Mouse (Mus musculus) kidney, embryonic 15.5 days (tissue): ENCODE results near the gene Alad. TPM values are rescaled to one million over a fixed set of nuclear protein-coding genes. Genes with fewer than 3 reads are reported as not detected.
A peak's percentile ranks its signal among the peaks of the same experiment; 100 is the strongest.

ENCODE experiments used
- ATAC-seq: fragments of 200-750 bp; cut with Nextera tagmentation; replicated peaks from 2 replicates; pipeline ENCODE4 v1.8.0; 2017; ENCODE audit warnings: moderate TSS enrichment; ENCODE audit not compliant: low FRiP score
- H3K27ac ChIP-seq: fragments of 300-500 bp; sonication (generic); 2 replicates; pipeline ENCODE4 v1.5.1; 2015; ENCODE audit warnings: mild to moderate bottlenecking, inconsistent platforms
- H3K27me3 ChIP-seq: fragments of 300-500 bp; sonication (generic); 2 replicates; pipeline ENCODE4 v1.6.1; 2015; ENCODE audit warnings: inconsistent platforms
- H3K36me3 ChIP-seq: fragments of 300-500 bp; sonication (generic); 2 replicates; pipeline ENCODE4 v1.6.1; 2015; ENCODE audit warnings: inconsistent platforms
- H3K4me1 ChIP-seq: fragments of 300-500 bp; sonication (generic); 2 replicates; pipeline ENCODE4 v1.6.1; 2015; ENCODE audit warnings: inconsistent platforms
- H3K4me2 ChIP-seq: fragments of 300-500 bp; sonication (generic); 2 replicates; pipeline ENCODE4 v1.6.1; 2015; ENCODE audit warnings: moderate library complexity, mild to moderate bottlenecking, inconsistent platforms
- H3K4me3 ChIP-seq: fragments of 300-500 bp; sonication (generic); replicated peaks from 2 replicates; pipeline ENCODE4 v1.5.1; 2015; ENCODE audit warnings: mild to moderate bottlenecking, inconsistent platforms
- H3K9ac ChIP-seq: fragments of 300-500 bp; sonication (generic); 2 replicates; pipeline ENCODE4 v1.6.1; 2015; ENCODE audit warnings: mild to moderate bottlenecking, inconsistent platforms
- H3K9me3 ChIP-seq: fragments of 300-500 bp; sonication (generic); replicated peaks from 2 replicates; pipeline ENCODE4 v1.6.1; 2016; ENCODE audit warnings: inconsistent platforms
- WGBS: fragments of 180-500 bp; shearing (Covaris S2); methylation state at CpG from one replicate; pipeline ENCODE4 v1.1.7; 2015; ENCODE audit warnings: mixed read lengths; 5-methylcytosine and 5-hydroxymethylcytosine counted together
- polyA plus RNA-seq: library from polyadenylated mRNA; unstranded; fragments of >200 nt; fragmentation: Nextera tagmentation; extraction: Ambion mirVana; gene quantifications from 2 replicates; pipeline ENCODE4 v1.2.1, GENCODE M21; 2015

The Alad gene
- 97.3 and 106 TPM in 2 replicates for polyA plus RNA-seq

DNA sequence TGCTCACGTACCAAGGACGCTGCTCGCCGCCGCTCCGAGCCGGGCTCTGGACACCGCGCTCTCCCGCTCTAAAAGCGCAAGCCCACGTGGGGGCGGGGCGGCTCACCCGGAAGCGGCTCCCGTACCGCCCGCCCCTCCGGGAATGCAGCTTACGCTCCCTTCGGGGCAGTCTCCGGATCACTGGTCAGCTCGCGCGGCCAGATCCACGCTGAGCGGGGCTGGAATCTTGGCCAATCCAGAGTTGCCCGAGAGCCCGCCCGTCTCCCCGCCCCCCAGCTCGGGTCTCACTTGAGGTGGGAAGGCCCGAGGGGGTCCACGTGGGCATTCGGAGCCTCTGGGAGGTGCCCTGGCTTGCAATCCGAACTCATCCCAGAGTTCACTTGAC, at the start of gene Alad:
TSS of gene Alad (minus strand) at position 70 of the 385 bp plus-strand sequence.
- under 1% methylated on average over 37 of the region's 37 CpGs for WGBS
- no peaks in the 10 kb centered on the region for H3K27me3 ChIP-seq
- H3K36me3 ChIP-seq, result peaks cover 20% of the 10 kb centered on the region
- H3K9me3 ChIP-seq, result no peaks in the 10 kb centered on the region
- H3K27ac ChIP-seq, result peak within 1 kb of the TSS; percentile 95
- peak; percentile 95 for ATAC-seq
- peaks cover 63% of the 10 kb centered on the region for H3K4me1 ChIP-seq
- H3K9ac ChIP-seq, result peak within 1 kb of the TSS; percentile 69
- peak within 1 kb of the TSS; percentile 82 for H3K4me2 ChIP-seq
- H3K4me3 ChIP-seq, result peak within 1 kb of the TSS; percentile 85

DNA sequence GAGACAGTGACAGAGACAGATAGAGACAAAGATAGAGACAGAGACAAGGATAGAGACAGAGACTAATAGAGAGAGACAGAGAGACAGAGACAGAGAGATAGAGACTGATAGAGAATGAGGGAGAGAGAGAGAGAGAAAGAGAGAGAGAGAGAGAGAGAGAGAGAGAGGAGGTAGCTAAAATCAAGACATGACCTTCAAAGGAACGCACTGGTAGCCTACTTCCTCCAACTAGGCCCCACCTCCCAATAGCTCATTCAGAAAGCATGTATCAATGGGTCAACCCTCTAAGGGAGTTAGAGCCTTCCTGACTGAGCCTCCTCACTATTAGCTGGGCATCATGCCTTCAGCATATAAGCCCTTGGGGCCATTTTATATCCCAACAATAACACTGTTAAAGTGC, 48.6 kb upstream of the Alad start:
- ATAC-seq, result no peak

DNA sequence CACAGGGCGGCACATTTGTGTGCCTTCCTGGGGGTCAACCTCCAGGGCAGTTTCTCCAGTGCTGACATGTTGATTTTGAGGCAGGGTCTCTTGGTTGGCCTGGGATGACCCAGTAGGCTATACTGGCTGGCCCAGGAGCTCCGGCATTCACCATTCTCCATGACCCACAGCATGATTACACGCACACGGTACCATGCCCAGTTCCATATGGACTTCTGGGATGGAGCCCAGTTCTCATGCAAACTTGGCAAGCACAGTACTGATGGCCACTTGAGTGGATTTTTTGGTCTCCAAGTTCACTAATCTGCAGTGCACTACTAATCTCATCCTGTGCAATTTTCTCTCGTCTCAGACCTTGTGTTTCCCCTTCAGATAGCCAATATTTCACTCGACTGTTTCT, 48.0 kb upstream of the Alad start:
- Histone ChIP-seq H3K4me2 (no peak overlapping the region), H3K4me3 (no peak overlapping the region), H3K36me3 (no peaks in the 10 kb centered on the region), H3K4me1 (peaks cover 11% of the 10 kb centered on the region), H3K9me3 (no peaks in the 10 kb centered on the region), H3K27me3 (no peaks in the 10 kb centered on the region), H3K27ac (no peak overlapping the region), H3K9ac (no peak overlapping the region)
- ATAC-seq, result no peak
- 89% methylated on average over 6 of the region's 6 CpGs for WGBS

More for the DNA sequence above, 48.6 kb upstream of the Alad start:
- H3K4me2 ChIP-seq, result no peak overlapping the region
- WGBS, result 80% methylated on average over 1 of the region's 1 CpGs
- H3K4me3 ChIP-seq, result no peak overlapping the region
- no peaks in the 10 kb centered on the region for H3K27me3 ChIP-seq
- no peak overlapping the region for H3K9ac ChIP-seq
- no peak overlapping the region for H3K27ac ChIP-seq
- 0 out of 2 replicates have a peak, but pooled peaks cover 4% of the 10 kb centered on the region for H3K9me3 ChIP-seq
- no peaks in the 10 kb centered on the region for H3K36me3 ChIP-seq
- peaks cover 11% of the 10 kb centered on the region for H3K4me1 ChIP-seq

DNA sequence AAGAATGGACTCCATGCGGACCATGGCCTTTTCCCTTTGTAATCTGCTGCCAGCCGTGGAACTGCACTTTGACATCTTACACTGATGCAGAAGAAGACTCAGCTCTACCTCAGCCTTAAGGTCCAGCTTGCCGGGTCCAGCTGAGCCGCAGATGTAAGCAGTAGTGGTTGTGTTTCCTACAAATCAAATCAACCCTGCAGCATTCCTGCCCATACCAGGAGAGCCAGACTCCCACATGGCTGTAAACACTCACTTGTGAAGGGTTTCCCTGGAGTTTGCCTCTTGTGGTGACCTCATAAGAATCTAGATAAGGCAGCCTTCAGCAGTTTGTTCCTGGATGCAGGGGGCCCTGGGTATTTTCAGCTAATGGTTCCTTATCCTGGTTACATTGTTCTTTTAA, 46.8 kb upstream of the Alad start:
- no peaks in the 10 kb centered on the region for H3K36me3 ChIP-seq
- H3K4me3 ChIP-seq, result no peak overlapping the region
- H3K9me3 ChIP-seq, result no peaks in the 10 kb centered on the region
- 54% methylated on average over 4 of the region's 4 CpGs for WGBS
- H3K4me2 ChIP-seq, result no peak overlapping the region
- H3K27ac ChIP-seq, result no peak overlapping the region; the same call in 1 of the 2 replicates
- H3K9ac ChIP-seq, result no peak overlapping the region
- no peaks in the 10 kb centered on the region for H3K27me3 ChIP-seq
- peaks cover 11% of the 10 kb centered on the region for H3K4me1 ChIP-seq
- no peak for ATAC-seq

DNA sequence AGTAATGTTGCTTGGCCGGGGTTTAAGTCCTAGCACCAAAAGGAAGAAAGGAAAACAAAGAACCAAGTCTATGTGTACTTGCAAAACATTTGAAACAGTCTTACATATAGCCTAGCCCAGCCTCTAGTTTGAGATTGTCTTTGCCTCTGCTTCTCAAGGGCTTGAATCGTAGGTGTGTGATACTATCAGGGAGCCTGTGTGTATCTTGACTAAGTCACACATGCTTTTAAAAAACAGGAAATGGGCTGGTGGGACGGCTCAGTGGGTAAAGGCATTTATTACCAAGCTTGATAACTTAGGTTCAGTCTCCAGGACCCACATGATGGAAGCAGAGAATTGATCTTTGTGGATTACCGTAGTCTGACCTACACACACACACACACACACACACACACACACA, 42.3 kb upstream of the Alad start:
- no peaks in the 10 kb centered on the region for H3K9me3 ChIP-seq
- H3K9ac ChIP-seq, result no peak overlapping the region
- no peaks in the 10 kb centered on the region for H3K27me3 ChIP-seq
- no peak overlapping the region for H3K4me3 ChIP-seq
- H3K27ac ChIP-seq, result no peak overlapping the region
- ATAC-seq, result no peak
- H3K4me1 ChIP-seq, result peaks cover 11% of the 10 kb centered on the region
- H3K4me2 ChIP-seq, result no peak overlapping the region
- 53% methylated on average over 4 of the region's 4 CpGs for WGBS
- no peaks in the 10 kb centered on the region for H3K36me3 ChIP-seq

DNA sequence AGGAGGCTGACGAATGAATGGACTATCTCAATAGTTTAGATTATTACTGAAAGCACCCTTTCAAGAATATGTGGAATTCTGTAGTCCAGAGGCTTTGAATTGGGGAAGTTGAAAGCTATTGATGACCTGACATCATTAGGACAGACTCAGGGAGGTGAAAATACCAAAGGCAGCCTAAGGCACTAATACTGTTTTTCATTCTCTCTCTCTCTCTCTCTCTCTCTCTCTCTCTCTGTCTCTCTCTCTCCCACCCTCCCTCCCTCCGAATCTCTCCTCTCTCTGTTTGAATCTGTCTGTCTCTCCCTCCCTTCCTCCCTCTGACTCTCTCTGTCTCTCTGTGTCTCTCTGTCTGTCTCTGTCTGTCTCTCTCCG, 41.9 kb upstream of the Alad start:
- peaks cover 10% of the 10 kb centered on the region for H3K4me1 ChIP-seq
- no peak overlapping the region for H3K9ac ChIP-seq
- H3K27ac ChIP-seq, result no peak overlapping the region
- no peaks in the 10 kb centered on the region for H3K9me3 ChIP-seq
- no peak overlapping the region for H3K4me3 ChIP-seq
- WGBS, result 44% methylated on average over 3 of the region's 3 CpGs
- ATAC-seq, result no peak
- H3K27me3 ChIP-seq, result no peaks in the 10 kb centered on the region
- no peaks in the 10 kb centered on the region for H3K36me3 ChIP-seq
- H3K4me2 ChIP-seq, result no peak overlapping the region

DNA sequence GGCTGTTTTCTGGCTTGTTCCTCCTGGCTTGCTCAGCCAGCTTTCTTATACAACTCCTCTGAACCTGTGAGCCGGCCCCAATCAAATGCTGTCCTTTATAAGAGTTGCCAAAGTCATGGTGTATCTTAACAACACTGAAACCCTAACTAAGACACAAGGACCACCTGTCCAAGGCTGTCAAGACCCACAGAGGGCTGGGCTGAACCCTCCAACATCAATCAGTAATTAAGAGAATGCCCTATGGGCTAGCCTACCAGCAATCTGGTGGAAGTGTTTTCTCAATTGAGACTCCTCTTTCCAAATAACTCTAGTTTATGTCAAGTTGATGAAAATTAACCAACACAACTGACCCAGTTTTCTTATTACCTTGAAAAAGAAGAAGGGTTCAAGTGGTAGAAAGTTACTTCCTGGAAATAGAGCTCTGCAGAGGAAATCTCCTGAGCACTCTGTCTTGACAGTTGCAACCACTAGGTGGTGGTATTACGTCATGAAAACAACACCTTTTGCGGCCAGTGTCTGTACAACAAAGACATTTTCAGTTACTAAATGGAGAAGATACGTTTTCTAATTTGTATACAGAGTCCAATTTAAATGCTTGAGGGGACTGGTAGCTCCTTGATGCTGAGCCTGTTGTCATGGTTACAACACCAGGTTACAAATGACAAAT, 41.4 kb upstream of the Alad start:
- ATAC-seq, result no peak
- Histone ChIP-seq H3K9ac (no peak overlapping the region), H3K36me3 (no peaks in the 10 kb centered on the region), H3K9me3 (no peaks in the 10 kb centered on the region), H3K4me2 (no peak overlapping the region), H3K27ac (no peak overlapping the region), H3K4me1 (peaks cover 7% of the 10 kb centered on the region), H3K27me3 (no peaks in the 10 kb centered on the region), H3K4me3 (no peak overlapping the region)
- WGBS, result 24% methylated on average over 4 of the region's 4 CpGs

DNA sequence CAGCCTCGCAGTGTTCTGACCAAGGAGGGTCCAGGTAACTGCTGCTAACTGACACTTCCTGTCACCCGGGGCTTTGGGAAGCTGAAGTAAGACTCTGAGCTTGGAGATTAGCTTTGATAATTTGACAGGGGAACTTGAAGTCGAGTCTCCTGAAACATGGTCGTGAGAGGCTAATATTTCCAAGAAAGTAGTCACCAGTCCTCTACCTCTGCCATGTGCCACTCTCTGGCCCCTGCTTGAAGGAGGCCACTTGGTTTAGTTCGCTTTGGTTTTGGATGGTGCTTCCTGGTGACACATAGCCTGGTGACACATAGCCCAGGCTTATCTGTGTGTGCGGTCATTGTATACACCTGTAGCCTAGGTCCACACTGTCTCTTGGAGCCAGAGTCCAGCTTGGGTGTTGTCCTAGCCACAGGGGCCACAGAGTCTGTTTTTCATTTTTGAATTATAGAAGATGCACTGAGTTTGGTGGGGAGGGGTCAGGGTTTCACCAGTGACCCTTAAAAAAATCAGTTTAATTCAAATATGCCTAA, 40.1 kb upstream of the Alad start, which contains the start of gene Rgs3:
TSS of gene Rgs3 (plus strand) at position 51 of the 533 bp plus-strand sequence.
- H3K27me3 ChIP-seq, result no peaks in the 10 kb centered on the region
- no peaks in the 10 kb centered on the region for H3K9me3 ChIP-seq
- ATAC-seq, result no peak
- H3K27ac ChIP-seq, result no peak within 1 kb of the TSS
- no peak within 1 kb of the TSS for H3K4me2 ChIP-seq
- H3K4me3 ChIP-seq, result no peak within 1 kb of the TSS
- H3K36me3 ChIP-seq, result no peaks in the 10 kb centered on the region
- H3K9ac ChIP-seq, result no peak within 1 kb of the TSS
- H3K4me1 ChIP-seq, result peaks cover 1% of the 10 kb centered on the region; the same call in 1 of the 2 replicates
- 55% methylated on average over 6 of the region's 6 CpGs for WGBS

DNA sequence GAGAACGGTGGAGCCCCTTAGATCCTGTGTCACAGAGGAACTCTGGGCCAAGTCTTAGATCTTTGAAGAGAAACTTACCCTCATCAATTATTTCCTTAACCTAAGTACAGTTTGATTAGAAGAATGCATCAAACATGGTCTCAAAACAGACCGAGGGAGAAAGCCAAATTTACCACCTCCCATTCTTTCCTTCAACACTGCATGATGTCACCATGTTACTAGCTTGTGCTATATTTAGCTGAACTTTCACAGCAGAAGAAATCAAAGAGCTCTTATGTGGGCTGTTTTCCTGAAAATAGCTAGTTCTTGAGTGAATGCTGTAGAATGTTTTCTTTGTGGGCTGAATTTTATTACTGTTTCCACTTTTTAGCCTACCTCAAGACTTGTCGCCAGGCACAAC, 37.7 kb upstream of the Alad start:
- Histone ChIP-seq H3K27me3 (no peaks in the 10 kb centered on the region), H3K9me3 (no peaks in the 10 kb centered on the region), H3K4me3 (no peak overlapping the region), H3K9ac (no peak overlapping the region), H3K27ac (no peak overlapping the region), H3K36me3 (no peaks in the 10 kb centered on the region), H3K4me2 (no peak overlapping the region), H3K4me1 (no peaks in the 10 kb centered on the region)
- ATAC-seq, result no peak
- WGBS, result 47% methylated on average over 3 of the region's 3 CpGs

DNA sequence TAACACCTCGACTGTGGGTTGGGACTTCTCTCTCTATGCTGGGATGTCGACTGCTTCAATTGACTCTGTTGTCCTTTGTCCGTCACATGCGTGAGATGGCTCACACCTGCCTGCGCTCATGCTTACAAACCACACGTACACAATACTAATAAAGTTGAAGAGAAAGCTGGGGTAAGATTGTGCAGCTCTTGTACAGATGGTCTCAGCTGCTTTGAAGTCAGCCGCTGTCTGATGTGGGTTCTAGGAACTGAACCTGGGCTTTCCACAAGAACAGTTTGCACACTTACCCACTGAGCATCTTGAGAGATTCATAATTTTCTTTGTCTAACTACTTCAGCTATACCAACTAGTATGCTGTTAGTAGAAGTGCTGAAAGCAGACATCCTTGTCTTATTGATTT, 32.2 kb upstream of the Alad start:
- H3K4me1 ChIP-seq, result no peaks in the 10 kb centered on the region
- H3K36me3 ChIP-seq, result no peaks in the 10 kb centered on the region
- no peak overlapping the region for H3K4me2 ChIP-seq
- H3K9ac ChIP-seq, result no peak overlapping the region
- no peak overlapping the region for H3K27ac ChIP-seq
- H3K27me3 ChIP-seq, result no peaks in the 10 kb centered on the region
- H3K9me3 ChIP-seq, result no peaks in the 10 kb centered on the region
- H3K4me3 ChIP-seq, result no peak overlapping the region
- ATAC-seq, result no peak
- WGBS, result 80% methylated on average over 7 of the region's 7 CpGs

DNA sequence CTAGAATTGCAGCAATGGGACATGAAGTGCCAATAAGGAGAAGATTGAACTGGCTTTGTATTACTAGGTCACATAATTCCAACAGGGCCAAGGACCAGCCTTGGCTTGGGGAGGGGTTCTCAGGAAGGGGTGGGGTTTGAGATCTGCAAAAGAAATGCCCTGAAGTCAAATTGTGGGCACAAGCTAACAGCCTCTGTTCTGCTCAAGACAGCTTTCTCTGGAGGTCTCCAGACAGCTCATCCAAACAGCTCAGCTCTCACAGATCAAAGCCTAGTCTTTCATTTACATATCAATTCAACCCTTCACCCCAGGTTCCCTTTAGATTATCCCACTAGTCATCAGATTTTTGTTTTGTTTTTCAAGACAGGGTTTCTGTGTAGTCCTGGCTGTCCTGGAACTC, 25.1 kb upstream of the Alad start:
- no peaks in the 10 kb centered on the region for H3K36me3 ChIP-seq
- H3K9me3 ChIP-seq, result no peaks in the 10 kb centered on the region
- no peak overlapping the region for H3K4me3 ChIP-seq
- H3K27me3 ChIP-seq, result no peaks in the 10 kb centered on the region
- H3K9ac ChIP-seq, result no peak overlapping the region
- no peak overlapping the region for H3K4me2 ChIP-seq
- no peak overlapping the region for H3K27ac ChIP-seq
- no peak for ATAC-seq
- H3K4me1 ChIP-seq, result no peaks in the 10 kb centered on the region

DNA sequence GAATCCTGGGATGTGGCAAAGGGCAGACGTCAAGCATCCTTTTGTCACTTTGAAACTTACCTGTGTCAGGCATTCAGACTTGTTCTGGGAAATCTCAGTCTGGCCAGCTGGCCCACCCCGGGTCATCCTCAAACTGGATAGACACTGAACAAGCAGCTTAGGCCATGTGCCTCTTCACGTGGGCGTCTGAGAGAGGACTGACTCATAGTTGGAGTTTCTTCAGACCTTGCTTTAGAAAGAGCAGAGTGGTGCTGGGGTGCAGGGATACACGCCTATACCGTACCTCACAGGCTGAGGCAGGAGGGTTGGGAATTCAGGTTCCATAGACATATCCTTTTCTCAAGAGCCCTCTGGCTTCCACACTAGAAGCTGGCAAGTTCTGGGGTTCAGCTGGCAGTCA, 24.1 kb upstream of the Alad start:
- no peaks in the 10 kb centered on the region for H3K9me3 ChIP-seq
- H3K9ac ChIP-seq, result no peak overlapping the region
- H3K27me3 ChIP-seq, result no peaks in the 10 kb centered on the region
- H3K36me3 ChIP-seq, result no peaks in the 10 kb centered on the region
- H3K27ac ChIP-seq, result no peak overlapping the region
- no peaks in the 10 kb centered on the region for H3K4me1 ChIP-seq
- H3K4me2 ChIP-seq, result no peak overlapping the region
- H3K4me3 ChIP-seq, result no peak overlapping the region
- 87% methylated on average over 6 of the region's 6 CpGs for WGBS
- no peak for ATAC-seq

DNA sequence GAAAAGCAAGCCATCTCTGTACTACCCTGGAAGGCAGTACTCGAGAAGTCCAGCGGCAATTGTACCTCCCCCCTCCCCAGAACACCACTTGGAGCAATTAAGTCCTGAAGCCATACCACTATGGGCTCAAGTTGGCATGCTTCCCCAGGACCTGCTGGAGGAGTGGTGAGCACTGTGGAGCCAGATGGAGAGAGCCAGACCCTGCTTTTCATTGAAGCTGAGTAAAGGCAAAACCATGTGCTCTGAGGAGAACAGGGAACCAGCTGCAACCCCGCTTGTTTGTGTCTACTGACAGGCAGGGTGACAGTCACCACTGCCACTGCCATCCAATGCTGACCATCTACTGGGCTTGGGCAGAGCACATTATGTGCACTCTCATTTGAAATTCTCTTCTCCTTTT, 22.1 kb upstream of the Alad start:
- no peak overlapping the region for H3K4me3 ChIP-seq

More for the DNA sequence above, 22.1 kb upstream of the Alad start:
- Histone ChIP-seq H3K9ac (no peak overlapping the region), H3K4me1 (no peaks in the 10 kb centered on the region), H3K27me3 (no peaks in the 10 kb centered on the region), H3K4me2 (no peak overlapping the region), H3K36me3 (no peaks in the 10 kb centered on the region), H3K9me3 (no peaks in the 10 kb centered on the region), H3K27ac (no peak overlapping the region)
- 67% methylated on average over 3 of the region's 3 CpGs for WGBS
- no peak for ATAC-seq
